29 mouse cellular contexts compared by ENCODE assay signal in genomic region chr2:118562431-118562830, GRCm38 (mm10). TPM values are rescaled to one million over a fixed set of nuclear protein-coding genes. Genes with fewer than 3 reads are reported as not detected.
A peak's percentile ranks its signal among the peaks of the same experiment; 100 is the strongest.
DNase-seq lines count a peak whose midpoint lies in the region; ATAC-seq and TF ChIP-seq lines count a peak whose summit lies in the region.
"Had no signal": no experiment of that assay in that cellular context is flagged by ENCODE, and none has a peak within 500 bp of the region (broad histone marks: within the 10 kb centered on the region; RNA-seq: fewer than 3 reads in every experiment).

No protein-coding gene starts in this region.

- no peaks in the 10 kb centered on the region; the same call in 1 of the 2 replicates for H3K36me3 ChIP-seq in spleen, adult 2 months (ENCODE audit: control insufficient read depth, insufficient read depth, low read length)
- H3K36me3 ChIP-seq: G1E; heart, embryonic 15.5 days; liver, embryonic 15.5 days; midbrain, embryonic 12.5 days had no signal

- H3K27ac ChIP-seq in spleen, adult 2 months (ENCODE audit: insufficient read depth, low read length) = peak overlapping the region; percentile 40; the same call in 1 of the 2 replicates
- H3K27ac ChIP-seq in cerebellum, adult 2 months (ENCODE audit: insufficient read depth, low read length) = no peak overlapping the region
- H3K27ac ChIP-seq: forebrain, embryonic 13.5 days; heart, embryonic 15.5 days; hindbrain, embryonic 13.5 days; left cerebral cortex, adult 2 months; limb, embryonic 12.5 days; liver, embryonic 15.5 days; midbrain, embryonic 12.5 days; stomach, postnatal 0 days had no signal

- TF ChIP-seq POLR2A in spleen, adult 2 months (IDR thresholded peaks at IDR 0.05; ENCODE audit: low read depth, low read length) = no peak
- no peak for TF ChIP-seq POLR2A in cerebellum, adult 2 months (IDR thresholded peaks at IDR 0.05; ENCODE audit: borderline replicate concordance, insufficient read depth, low read length)

- DNase-seq in spleen, adult 2 months (ENCODE audit: low read depth in 1 of 2, low spot score in 2 of 2) = no peak
- DNase-seq in spleen, adult 12 weeks (ENCODE audit: low spot score) = no peak
- DNase-seq in cerebellum, adult 2 months = no peak
- DNase-seq in embryo, embryonic 10.5 days (ENCODE audit: low spot score) = no peak
- DNase-seq: adrenal gland, postnatal 14 days; cerebellum, adult 18-20 months; cerebellum, postnatal 14 days; gastrocnemius, postnatal 14 days; heart, postnatal 36 days; kidney, adult 11 months; kidney, postnatal 14 days; lung, embryonic 14.5 days; lung, postnatal 14 days; retina, postnatal 1 day; right cerebral cortex, postnatal 14 days; thymus, adult 18-20 months; thymus, postnatal 25 days had no signal

- peaks cover 12% of the 10 kb centered on the region for H3K4me1 ChIP-seq in spleen, adult 2 months (ENCODE audit: control insufficient read depth, insufficient read depth, insufficient read length)
- H3K4me1 ChIP-seq in cerebellum, adult 2 months (ENCODE audit: control insufficient read depth, insufficient read depth, low read length) = no peaks in the 10 kb centered on the region
- H3K4me1 ChIP-seq: forebrain, embryonic 13.5 days; heart, embryonic 15.5 days; hindbrain, embryonic 13.5 days; limb, embryonic 12.5 days; liver, embryonic 15.5 days; midbrain, embryonic 12.5 days had no signal

- peak; percentile 59 for ATAC-seq in common myeloid progenitor, adult 5-6 weeks (replicated peaks; ENCODE audit: low read depth, poor library complexity, severe bottlenecking)
- peak; percentile 76 for ATAC-seq in monocyte, adult 5-6 weeks (replicated peaks; ENCODE audit: insufficient number of reproducible peaks, low FRiP score, low TSS enrichment, poor library complexity, severe bottlenecking)
- ATAC-seq: forebrain, embryonic 13.5 days had no signal

- WGBS in spleen, adult 2 months = 26% methylated on average over 3 of the region's 3 CpGs
- 93% methylated on average over 3 of the region's 3 CpGs for WGBS in cerebellum, adult 2 months

- no peaks in the 10 kb centered on the region for H3K27me3 ChIP-seq in spleen, adult 2 months (ENCODE audit: control insufficient read depth, insufficient read depth, low read length)
- no peaks in the 10 kb centered on the region for H3K27me3 ChIP-seq in cerebellum, adult 2 months (ENCODE audit: control insufficient read depth, insufficient read depth, low read length)
- H3K27me3 ChIP-seq: forebrain, embryonic 13.5 days; heart, embryonic 15.5 days; hindbrain, embryonic 13.5 days; limb, embryonic 12.5 days; liver, embryonic 15.5 days; megakaryocyte, embryonic 14.5 days; midbrain, embryonic 12.5 days had no signal

- TF ChIP-seq CTCF in spleen, adult 2 months (IDR thresholded peaks at IDR 0.05; ENCODE audit: extremely low read depth, insufficient read depth, insufficient read length, insufficient replicate concordance) = no peak
- no peak for TF ChIP-seq CTCF in cerebellum, adult 2 months (IDR thresholded peaks at IDR 0.05; ENCODE audit: borderline replicate concordance, insufficient read depth, low read depth, low read length)

- no peak overlapping the region for H3K4me3 ChIP-seq in spleen, adult 2 months (ENCODE audit: extremely low read depth, insufficient read depth, insufficient read length)
- no peak overlapping the region for H3K4me3 ChIP-seq in cerebellum, adult 2 months (replicated peaks; ENCODE audit: insufficient read depth, low read depth, low read length)
- H3K4me3 ChIP-seq: forebrain, embryonic 13.5 days; heart, embryonic 15.5 days; hindbrain, embryonic 13.5 days; left cerebral cortex, adult 2 months; limb, embryonic 12.5 days; liver, embryonic 15.5 days; megakaryocyte, embryonic 14.5 days; midbrain, embryonic 12.5 days had no signal

RNA-seq across cellular contexts. Expression of gene Bmf, which starts 12.9 kb away (rescaled TPM):
- polyA plus RNA-seq in spleen, adult 2 months (2012; rRNA removed) = 24.8 and 32.4 TPM in 2 replicates
- total RNA-seq in common myeloid progenitor, adult 5-6 weeks (2017) = 0.37 and 0.44 TPM in 2 replicates
- total RNA-seq in monocyte, adult 5-6 weeks (2017) = 21.5 to 42.1 TPM (median 35.4 TPM) in 3 replicates
- polyA plus RNA-seq in cerebellum, adult 2 months (2012; rRNA removed) = 8.6 and 9.2 TPM in 2 replicates
- polyA plus RNA-seq: G1E had no signal

RNA-seq across cellular contexts. Expression of gene Bub1b, which starts 35.6 kb away (rescaled TPM):
- 5.0 and 5.7 TPM in 2 replicates for polyA plus RNA-seq in spleen, adult 2 months (2012; rRNA removed)
- 103 and 106 TPM in 2 replicates for total RNA-seq in common myeloid progenitor, adult 5-6 weeks (2017)
- 9.5 to 15.1 TPM (median 11.3 TPM) in 3 replicates for total RNA-seq in monocyte, adult 5-6 weeks (2017)
- 2.9 and 3.4 TPM in 2 replicates for polyA plus RNA-seq in cerebellum, adult 2 months (2012; rRNA removed)

Comparison
In these comparisons a context has a peak if more than half of its experiments do, and no peak if none do; other contexts are left out.
1. RNA of gene Bmf, which starts 12.9 kb away (total RNA-seq): 21.5 to 42.1 TPM in monocyte, adult 5-6 weeks; 0.37 to 0.44 TPM in common myeloid progenitor, adult 5-6 weeks; every median in the first group is over 10 times any median in the second.